10 mouse cellular contexts compared by ENCODE assay signal in the genomic region with DNA sequence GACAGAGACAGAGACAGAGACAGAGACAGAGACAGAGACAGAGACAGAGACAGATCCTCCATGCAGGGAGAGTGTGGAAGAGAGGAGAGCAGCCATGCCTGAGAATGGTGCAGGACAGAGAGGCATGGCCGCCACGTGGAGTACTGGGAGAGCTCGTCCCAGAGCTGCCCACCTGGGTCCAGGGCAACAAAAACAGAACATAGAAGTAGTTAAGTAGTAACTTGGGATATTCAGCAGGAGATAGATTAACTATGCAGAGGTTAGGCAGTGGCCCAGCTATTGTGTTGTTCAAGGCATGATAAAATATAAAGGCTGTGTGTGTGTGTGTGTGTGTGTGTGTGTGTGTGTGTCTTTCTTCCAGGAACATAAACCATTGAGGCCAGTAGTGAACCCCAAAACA.
"Had no signal": no experiment of that assay in that cellular context is flagged by ENCODE, and none has a peak within 500 bp of the region (broad histone marks: within the 10 kb centered on the region; RNA-seq: fewer than 3 reads in every experiment).

No protein-coding gene starts in this region.

- H3K4me2 ChIP-seq: limb, embryonic 12.5 days; midbrain, embryonic 13.5 days had no signal

- H3K9ac ChIP-seq: limb, embryonic 12.5 days; liver, embryonic 14.5 days; midbrain, embryonic 13.5 days had no signal

- H3K27me3 ChIP-seq: limb, embryonic 12.5 days; midbrain, embryonic 13.5 days had no signal

- DNase-seq: liver; lung, adult 18-20 months; retina, postnatal 1 day; right cerebral cortex, postnatal 4 days; spleen, adult 18-20 months; thymus, adult 18-20 months; thymus, postnatal 14 days had no signal

- ATAC-seq: midbrain, embryonic 13.5 days had no signal

- H3K36me3 ChIP-seq: midbrain, embryonic 13.5 days had no signal

- H3K27ac ChIP-seq: limb, embryonic 12.5 days; liver, embryonic 14.5 days; midbrain, embryonic 13.5 days had no signal

- H3K4me3 ChIP-seq: limb, embryonic 12.5 days; midbrain, embryonic 13.5 days had no signal

- H3K4me1 ChIP-seq: limb, embryonic 12.5 days; midbrain, embryonic 13.5 days had no signal
